Mouse (Mus musculus): ENCODE measurements at regions not wholly inside any gene's neighbourhood (a gene's known extent, or its start where the extent isn't known, plus 50 kb on each side); places are given as distances from the start of the nearest gene placed in this dataset.

GRCm38 (mm10) chr17:80802622-80803021, 74.3 kb upstream of the Map4k3 start:
- TF ChIP-seq CTCF (IDR thresholded peaks at IDR 0.05; ENCODE audit: low read depth, low read length) = no peak
- no peak for TF ChIP-seq TAL1 (conservative IDR thresholded peaks at IDR 0.05; ENCODE audit: low read depth, low read length)
- no peak for TF ChIP-seq GATA1 (IDR thresholded peaks at IDR 0.05; ENCODE audit: borderline replicate concordance, low read length)
- TF ChIP-seq GATA2 (IDR thresholded peaks at IDR 0.05; ENCODE audit: borderline replicate concordance, low read depth, low read length) = no peak
- TF ChIP-seq POLR2AphosphoS5 (IDR thresholded peaks at IDR 0.05; ENCODE audit: insufficient replicate concordance, low read depth, low read length) = no peak
